Mouse (Mus musculus) stomach, postnatal 0 days (tissue): ENCODE measurements around the gene D17Wsu92e.

Experiments used
- CTCF ChIP-seq: IDR thresholded peaks from 2 replicates; pipeline ENCODE4 v1.5.1; 2016; ENCODE audit warnings: antibody characterized with exemption, low read depth, mild to moderate bottlenecking, moderate library complexity
- EP300 ChIP-seq: optimal IDR thresholded peaks from 2 replicates; pipeline ENCODE3; 2016; ENCODE audit warnings: antibody characterized with exemption

- TF ChIP-seq CTCF, result no peak
- no peak for TF ChIP-seq EP300
These were observed 379 bp downstream of the D17Wsu92e start for GRCm38 (mm10) chr17:27819971-27820567.
